Mouse (Mus musculus) kidney, postnatal 0 days (tissue): ENCODE results near the gene Jag2. TPM values are rescaled to one million over a fixed set of nuclear protein-coding genes. Genes with fewer than 3 reads are reported as not detected.

Experiments used
- ATAC-seq: fragments of 200-750 bp; cut with Nextera tagmentation; replicated peaks from 2 replicates; pipeline ENCODE4 v1.8.0; 2017; ENCODE audit warnings: low read depth, moderate number of reproducible peaks, moderate TSS enrichment, moderate library complexity; ENCODE audit not compliant: low FRiP score
- DNase-seq: peaks from one replicate; pipeline ENCODE4 v3.0.0-alpha.2; 2016; ENCODE audit warnings: low spot score
- H3K27ac ChIP-seq: fragments of 300-500 bp; sonication (generic); 2 replicates; pipeline ENCODE4 v1.5.1; 2014; ENCODE audit warnings: mild to moderate bottlenecking
- H3K27me3 ChIP-seq: fragments of 300-500 bp; sonication (generic); 2 replicates; pipeline ENCODE4 v1.6.1; 2014; ENCODE audit warnings: low read length, mixed read lengths; ENCODE audit not compliant: insufficient read depth
- H3K36me3 ChIP-seq: fragments of 300-500 bp; sonication (generic); 2 replicates; pipeline ENCODE4 v1.6.1; 2014; ENCODE audit warnings: low read length, mixed read lengths; ENCODE audit not compliant: insufficient read depth
- H3K4me1 ChIP-seq: fragments of 300-500 bp; sonication (generic); replicated peaks from 2 replicates; pipeline ENCODE4 v1.6.1; 2014; ENCODE audit warnings: antibody characterized with exemption, low read length, mixed read lengths; ENCODE audit not compliant: insufficient read depth
- H3K4me2 ChIP-seq: fragments of 300-500 bp; sonication (generic); 2 replicates; pipeline ENCODE4 v1.6.1; 2014; ENCODE audit warnings: mild to moderate bottlenecking, low read length, moderate library complexity, mixed read lengths
- H3K4me3 ChIP-seq: fragments of 300-500 bp; sonication (generic); replicated peaks from 2 replicates; pipeline ENCODE4 v1.5.1; 2014; ENCODE audit warnings: low read depth, low read length
- H3K9ac ChIP-seq: fragments of 300-500 bp; sonication (generic); 2 replicates; pipeline ENCODE4 v1.6.1; 2014; ENCODE audit warnings: low read depth, low read length
- H3K9me3 ChIP-seq: fragments of 300-500 bp; sonication (generic); replicated peaks from 2 replicates; pipeline ENCODE4 v1.6.1; 2016; ENCODE audit warnings: low read length, inconsistent platforms, mixed read lengths
- CTCF ChIP-seq: IDR thresholded peaks from 2 replicates; pipeline ENCODE4 v1.5.1; 2016; ENCODE audit warnings: antibody characterized with exemption, low read depth, mild to moderate bottlenecking, moderate library complexity
- WGBS: fragments of 180-500 bp; shearing (Covaris S2); extraction: QIAGEN DNeasy Blood & Tissue Kit; methylation state at CpG from one replicate; pipeline ENCODE4 v1.1.7; 2014; 5-methylcytosine and 5-hydroxymethylcytosine counted together
- microRNA-seq: library from miRNA; unstranded; fragments of <30 nt; microRNA quantifications from one replicate; pipeline ENCODE4, GENCODE M21; 2016
- polyA plus RNA-seq: library from polyadenylated mRNA; unstranded; fragments of >200 nt; fragmentation: Nextera tagmentation; extraction: Ambion mirVana; gene quantifications from 2 replicates; pipeline ENCODE4 v1.2.1, GENCODE M21; 2015

Jag2 gene
- polyA plus RNA-seq, 1 experiment from 2014 or later, result 2.4 TPM

DNA sequence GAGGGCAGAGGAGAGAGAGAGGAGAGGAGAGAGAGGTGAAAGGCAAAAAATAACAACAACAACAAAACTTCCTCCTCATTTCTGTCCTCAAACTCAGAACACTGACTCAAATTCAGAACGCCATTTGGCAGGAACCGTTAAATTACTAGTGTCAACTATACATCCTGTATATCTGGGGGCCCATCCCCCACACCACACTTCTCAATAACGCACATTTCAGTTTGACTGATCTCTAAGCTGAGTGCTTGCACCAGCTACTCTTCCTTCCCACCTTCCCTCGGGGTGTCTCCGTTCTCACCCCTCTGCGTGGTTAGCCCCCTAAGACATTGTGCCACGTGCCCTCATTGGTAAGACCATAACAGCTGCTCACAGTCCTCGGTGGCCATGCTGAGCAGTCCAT, 69.6 kb downstream of the Jag2 start:
- no peak for ATAC-seq
- Histone ChIP-seq H3K27me3 (no peaks in the 10 kb centered on the region), H3K36me3 (no peaks in the 10 kb centered on the region), H3K4me1 (no peaks in the 10 kb centered on the region), H3K9ac (no peak overlapping the region), H3K4me3 (no peak overlapping the region), H3K9me3 (no peaks in the 10 kb centered on the region), H3K27ac (no peak overlapping the region), H3K4me2 (no peak overlapping the region)
- 60% methylated on average over 8 of the region's 8 CpGs for WGBS
- DNase-seq, result no peak
- no peak for TF ChIP-seq CTCF

GRCm38 (mm10) chr12:112858581-112859336, 70.8 kb downstream of the Jag2 start:
- no peak for ATAC-seq
- H3K27ac ChIP-seq, result no peak overlapping the region
- H3K4me1 ChIP-seq, result no peaks in the 10 kb centered on the region
- no peak overlapping the region for H3K4me2 ChIP-seq
- no peak overlapping the region for H3K4me3 ChIP-seq
- DNase-seq, result no peak
- no peak overlapping the region for H3K9ac ChIP-seq
- 93% methylated on average over 9 of the region's 9 CpGs for WGBS
- no peaks in the 10 kb centered on the region for H3K27me3 ChIP-seq
- H3K9me3 ChIP-seq, result no peaks in the 10 kb centered on the region
- no peak for TF ChIP-seq CTCF
- no peaks in the 10 kb centered on the region for H3K36me3 ChIP-seq

Small RNAs within 50 kb of the gene (microRNA-seq; reads per million reads assigned to microRNA genes)
- not detected for gene Mir6941

Other genes starting within 250 kb of the Jag2 start
- gene Cep170b, start 209.3 kb downstream of the Jag2 start, polyA plus RNA-seq, result 13.6 and 13.9 TPM in 2 replicates
- 7.8 TPM in 2 replicates for gene Pld4, start 169.1 kb downstream of the Jag2 start, polyA plus RNA-seq
- gene Ahnak2, start 127.1 kb downstream of the Jag2 start, polyA plus RNA-seq, result 0.22 and 0.50 TPM in 2 replicates
- gene Clba1, start 120.8 kb downstream of the Jag2 start, polyA plus RNA-seq, result 16.0 and 18.4 TPM in 2 replicates
- gene Cdca4, start 100.4 kb downstream of the Jag2 start, polyA plus RNA-seq, result 56.6 and 64.5 TPM in 2 replicates
- 0.10 and 0.11 TPM in 2 replicates for gene Gpr132, start 61.5 kb downstream of the Jag2 start, polyA plus RNA-seq
- gene Nudt14, start 12.3 kb upstream of the Jag2 start, polyA plus RNA-seq, result 99.2 and 102 TPM in 2 replicates
- 22.8 and 24.9 TPM in 2 replicates for gene Btbd6, start 46.7 kb upstream of the Jag2 start, polyA plus RNA-seq
- gene Brf1, start 70.9 kb upstream of the Jag2 start, polyA plus RNA-seq, result 41.4 and 43.6 TPM in 2 replicates
- gene Pacs2, start 84.7 kb upstream of the Jag2 start, polyA plus RNA-seq, result 7.9 and 9.5 TPM in 2 replicates
- gene Tex22, start 144.7 kb upstream of the Jag2 start, polyA plus RNA-seq, result not detected in 2 replicates
- 11.5 and 13.2 TPM in 2 replicates for gene Mta1, start 168.5 kb upstream of the Jag2 start, polyA plus RNA-seq
- gene Crip2, start 210.5 kb upstream of the Jag2 start, polyA plus RNA-seq, result 227 and 239 TPM in 2 replicates
- gene Crip1, start 216.5 kb upstream of the Jag2 start, polyA plus RNA-seq, result 350 and 357 TPM in 2 replicates
- 14.8 and 16.7 TPM in 2 replicates for gene Tedc1, start 226.6 kb upstream of the Jag2 start, polyA plus RNA-seq